Mouse (Mus musculus): ENCODE measurements around the gene 4930523C07Rik. TPM values are rescaled to one million over a fixed set of nuclear protein-coding genes. Genes with fewer than 3 reads are reported as not detected.

4930523C07Rik gene
- total RNA-seq (2014; fragmentation: Nextera tagmentation): 15.9 TPM in 1 of 2 replicates, not detected in the other
- 0.23 and 0.33 TPM in 2 replicates for total RNA-seq (2017)
- polyA plus RNA-seq (2012): not detected in 2 replicates

DNA sequence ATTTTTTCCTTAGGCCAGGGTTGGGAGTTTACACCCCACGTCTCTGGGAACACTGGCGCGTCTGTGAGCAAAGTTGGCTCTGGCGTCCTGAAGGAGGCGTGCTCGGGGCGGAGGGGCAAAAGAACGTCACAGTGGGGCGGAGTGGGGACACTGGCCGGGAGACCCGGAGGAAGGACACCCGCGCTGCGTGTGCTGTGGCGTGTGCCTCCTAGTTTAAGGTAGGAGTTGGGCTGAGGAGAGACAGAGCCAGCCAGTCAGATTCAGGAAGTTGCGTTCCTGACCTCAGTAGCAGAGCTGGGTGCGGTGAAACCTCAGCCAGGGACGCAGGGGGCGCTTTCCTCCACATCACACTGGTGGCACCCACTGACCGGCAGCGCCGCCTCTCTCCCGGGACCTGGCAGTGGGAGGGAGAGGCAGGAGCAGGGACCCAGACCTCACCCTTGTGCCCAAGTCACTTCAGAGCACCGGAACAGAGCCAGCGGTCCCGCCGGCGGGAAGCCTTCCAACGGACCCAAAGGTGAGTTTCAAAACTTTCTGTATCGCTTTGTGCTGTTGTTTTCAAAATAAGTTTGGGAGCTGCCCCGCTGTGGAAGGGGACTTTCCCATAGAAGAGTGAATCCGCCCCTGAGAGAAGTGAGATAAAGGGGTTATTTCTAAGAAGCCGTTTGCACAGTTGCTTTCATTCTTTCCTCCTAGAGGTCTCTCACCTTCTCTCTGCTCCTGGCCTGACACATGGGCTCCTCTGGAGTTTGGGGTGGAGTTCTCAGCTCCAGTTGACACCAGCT is at the start of gene 4930523C07Rik:
Gene 4930523C07Rik (plus strand): TSS at position 146 of the 785 bp plus-strand sequence.
- H3K9me3 ChIP-seq (replicated peaks): no peaks in the 10 kb centered on the region
- peaks cover 13% of the 10 kb centered on the region for H3K27me3 ChIP-seq (ENCODE audit: insufficient read depth, low read length)
- no peaks in the 10 kb centered on the region for H3K36me3 ChIP-seq (replicated peaks)
- no peaks in the 10 kb centered on the region for H3K4me1 ChIP-seq (ENCODE audit: insufficient read depth, low read depth, low read length)
- TF ChIP-seq GATA2 (IDR thresholded peaks at IDR 0.05; ENCODE audit: borderline replicate concordance, low read depth, low read length): no peak
- no peak for TF ChIP-seq TAL1 (conservative IDR thresholded peaks at IDR 0.05; ENCODE audit: low read depth, low read length)
- no peak for TF ChIP-seq CTCF (IDR thresholded peaks at IDR 0.05; ENCODE audit: low read depth, low read length)
- TF ChIP-seq GATA1 (IDR thresholded peaks at IDR 0.05; ENCODE audit: borderline replicate concordance, low read length): no peak
- no peak for TF ChIP-seq POLR2AphosphoS5 (IDR thresholded peaks at IDR 0.05; ENCODE audit: insufficient replicate concordance, low read depth, low read length)
- ATAC-seq (ENCODE audit: extremely low read depth, insufficient number of reproducible peaks, low FRiP score, poor library complexity, severe bottlenecking) (no peak), DNase-seq (ENCODE audit: low spot score) (no peak)
- no peak within 1 kb of the TSS for H3K4me3 ChIP-seq (ENCODE audit: low read depth, low read length)

DNA sequence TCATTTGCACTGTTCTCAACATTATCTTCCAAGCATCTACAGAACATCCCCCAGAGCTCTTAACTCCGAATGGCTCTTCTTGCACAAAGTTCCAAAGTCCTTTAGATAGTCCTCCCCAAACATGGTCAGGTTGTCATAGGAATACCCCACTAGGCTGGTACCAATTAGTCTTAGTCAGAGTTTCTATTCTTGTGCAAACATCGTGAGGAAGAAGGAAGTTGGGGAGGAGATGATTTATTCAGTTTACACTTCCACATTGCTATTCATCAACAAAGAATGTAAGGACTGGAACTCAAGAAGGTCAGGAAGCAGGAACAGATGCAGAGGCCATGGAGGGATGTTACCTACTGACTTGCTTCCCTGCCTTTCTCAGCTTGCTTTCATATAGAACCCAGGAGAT is 46.9 kb upstream of the 4930523C07Rik start:
- no peak overlapping the region for H3K4me3 ChIP-seq (ENCODE audit: low read depth, low read length)
- no peaks in the 10 kb centered on the region for H3K9me3 ChIP-seq (replicated peaks)
- no peak for ATAC-seq (ENCODE audit: extremely low read depth, insufficient number of reproducible peaks, low FRiP score, poor library complexity, severe bottlenecking)
- no peak for DNase-seq (ENCODE audit: low spot score)
- TF ChIP-seq CTCF (IDR thresholded peaks at IDR 0.05; ENCODE audit: low read depth, low read length): no peak
- TF ChIP-seq TAL1 (conservative IDR thresholded peaks at IDR 0.05; ENCODE audit: low read depth, low read length): no peak
- no peak for TF ChIP-seq GATA2 (IDR thresholded peaks at IDR 0.05; ENCODE audit: borderline replicate concordance, low read depth, low read length)
- no peak for TF ChIP-seq GATA1 (IDR thresholded peaks at IDR 0.05; ENCODE audit: borderline replicate concordance, low read length)
- no peak for TF ChIP-seq POLR2AphosphoS5 (IDR thresholded peaks at IDR 0.05; ENCODE audit: insufficient replicate concordance, low read depth, low read length)
- no peaks in the 10 kb centered on the region for H3K27me3 ChIP-seq (ENCODE audit: insufficient read depth, low read length)
- no peaks in the 10 kb centered on the region for H3K4me1 ChIP-seq (ENCODE audit: insufficient read depth, low read depth, low read length)
- no peaks in the 10 kb centered on the region for H3K36me3 ChIP-seq (replicated peaks)

- no peaks in the 10 kb centered on the region for H3K4me1 ChIP-seq (ENCODE audit: insufficient read depth, low read depth, low read length)
- H3K36me3 ChIP-seq (replicated peaks): no peaks in the 10 kb centered on the region
- no peaks in the 10 kb centered on the region for H3K9me3 ChIP-seq (replicated peaks)
- ATAC-seq (ENCODE audit: extremely low read depth, insufficient number of reproducible peaks, low FRiP score, poor library complexity, severe bottlenecking): no peak
- no peaks in the 10 kb centered on the region for H3K27me3 ChIP-seq (ENCODE audit: insufficient read depth, low read length)
- no peak for DNase-seq (ENCODE audit: low spot score)
- no peak overlapping the region for H3K4me3 ChIP-seq (ENCODE audit: low read depth, low read length)
- TF ChIP-seq POLR2AphosphoS5 (IDR thresholded peaks at IDR 0.05; ENCODE audit: insufficient replicate concordance, low read depth, low read length) (no peak), TAL1 (conservative IDR thresholded peaks at IDR 0.05; ENCODE audit: low read depth, low read length) (no peak), CTCF (IDR thresholded peaks at IDR 0.05; ENCODE audit: low read depth, low read length) (no peak), GATA1 (IDR thresholded peaks at IDR 0.05; ENCODE audit: borderline replicate concordance, low read length) (no peak), GATA2 (IDR thresholded peaks at IDR 0.05; ENCODE audit: borderline replicate concordance, low read depth, low read length) (no peak)
Measured at GRCm38 (mm10) chr1:159998349-159998748, 45.8 kb upstream of the 4930523C07Rik start.

DNA sequence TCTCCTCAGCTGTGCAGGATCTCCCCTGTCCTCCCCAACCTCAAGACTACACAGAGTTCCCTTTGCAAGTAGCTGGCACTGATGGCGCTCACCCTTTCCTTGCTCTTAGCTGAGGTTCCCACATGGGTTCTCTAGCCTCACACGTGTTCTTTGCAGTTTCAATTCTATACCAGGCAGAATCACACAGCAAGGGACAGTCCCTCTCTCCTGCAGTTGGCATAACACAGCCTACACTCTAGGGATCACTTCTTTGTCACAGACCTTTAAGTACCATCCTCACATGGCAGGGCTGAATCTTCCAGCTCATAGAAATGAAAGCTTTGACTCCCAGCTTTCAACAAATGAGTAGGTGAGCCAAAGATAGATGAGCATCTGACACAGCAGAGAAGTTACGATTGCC is 45.0 kb upstream of the 4930523C07Rik start:
- H3K36me3 ChIP-seq (replicated peaks): no peaks in the 10 kb centered on the region
- TF ChIP-seq POLR2AphosphoS5 (IDR thresholded peaks at IDR 0.05; ENCODE audit: insufficient replicate concordance, low read depth, low read length) (no peak), TAL1 (conservative IDR thresholded peaks at IDR 0.05; ENCODE audit: low read depth, low read length) (no peak), CTCF (IDR thresholded peaks at IDR 0.05; ENCODE audit: low read depth, low read length) (no peak), GATA2 (IDR thresholded peaks at IDR 0.05; ENCODE audit: borderline replicate concordance, low read depth, low read length) (no peak), GATA1 (IDR thresholded peaks at IDR 0.05; ENCODE audit: borderline replicate concordance, low read length) (no peak)

GRCm38 (mm10) chr1:160005319-160005718 is 38.9 kb upstream of the 4930523C07Rik start:
- peaks cover 3% of the 10 kb centered on the region; the same call in 1 of the 2 replicates for H3K27me3 ChIP-seq (ENCODE audit: insufficient read depth, low read length)
- TF ChIP-seq GATA2 (IDR thresholded peaks at IDR 0.05; ENCODE audit: borderline replicate concordance, low read depth, low read length): no peak
- no peak for TF ChIP-seq CTCF (IDR thresholded peaks at IDR 0.05; ENCODE audit: low read depth, low read length)
- no peak for TF ChIP-seq GATA1 (IDR thresholded peaks at IDR 0.05; ENCODE audit: borderline replicate concordance, low read length)
- TF ChIP-seq POLR2AphosphoS5 (IDR thresholded peaks at IDR 0.05; ENCODE audit: insufficient replicate concordance, low read depth, low read length): no peak
- TF ChIP-seq TAL1 (conservative IDR thresholded peaks at IDR 0.05; ENCODE audit: low read depth, low read length): no peak
- no peak for ATAC-seq (ENCODE audit: extremely low read depth, insufficient number of reproducible peaks, low FRiP score, poor library complexity, severe bottlenecking)

More for the DNA sequence above, 45.0 kb upstream of the 4930523C07Rik start:
- H3K27me3 ChIP-seq (ENCODE audit: insufficient read depth, low read length): no peaks in the 10 kb centered on the region
- H3K4me3 ChIP-seq (ENCODE audit: low read depth, low read length): no peak overlapping the region
- no peak for ATAC-seq (ENCODE audit: extremely low read depth, insufficient number of reproducible peaks, low FRiP score, poor library complexity, severe bottlenecking)
- no peak for DNase-seq (ENCODE audit: low spot score)
- H3K4me1 ChIP-seq (ENCODE audit: insufficient read depth, low read depth, low read length): no peaks in the 10 kb centered on the region
- H3K9me3 ChIP-seq (replicated peaks): no peaks in the 10 kb centered on the region

GRCm38 (mm10) chr1:160006919-160007588 is 37.1 kb upstream of the 4930523C07Rik start:
- ATAC-seq (ENCODE audit: extremely low read depth, insufficient number of reproducible peaks, low FRiP score, poor library complexity, severe bottlenecking): no peak
- no peaks in the 10 kb centered on the region for H3K36me3 ChIP-seq (replicated peaks)
- TF ChIP-seq POLR2AphosphoS5 (IDR thresholded peaks at IDR 0.05; ENCODE audit: insufficient replicate concordance, low read depth, low read length) (no peak), GATA2 (IDR thresholded peaks at IDR 0.05; ENCODE audit: borderline replicate concordance, low read depth, low read length) (no peak), CTCF (IDR thresholded peaks at IDR 0.05; ENCODE audit: low read depth, low read length) (no peak), TAL1 (conservative IDR thresholded peaks at IDR 0.05; ENCODE audit: low read depth, low read length) (no peak), GATA1 (IDR thresholded peaks at IDR 0.05; ENCODE audit: borderline replicate concordance, low read length) (no peak)

More at GRCm38 (mm10) chr1:160005319-160005718, 38.9 kb upstream of the 4930523C07Rik start:
- H3K9me3 ChIP-seq (replicated peaks): no peaks in the 10 kb centered on the region
- no peak overlapping the region for H3K4me3 ChIP-seq (ENCODE audit: low read depth, low read length)
- H3K36me3 ChIP-seq (replicated peaks): no peaks in the 10 kb centered on the region
- H3K4me1 ChIP-seq (ENCODE audit: insufficient read depth, low read depth, low read length): no peaks in the 10 kb centered on the region
- no peak for DNase-seq (ENCODE audit: low spot score)

More at GRCm38 (mm10) chr1:160006919-160007588, 37.1 kb upstream of the 4930523C07Rik start:
- Histone ChIP-seq H3K27me3 (ENCODE audit: insufficient read depth, low read length) (peaks cover 7% of the 10 kb centered on the region; the same call in 1 of the 2 replicates), H3K4me3 (ENCODE audit: low read depth, low read length) (no peak overlapping the region), H3K4me1 (ENCODE audit: insufficient read depth, low read depth, low read length) (no peaks in the 10 kb centered on the region), H3K9me3 (replicated peaks) (no peaks in the 10 kb centered on the region)
- no peak for DNase-seq (ENCODE audit: low spot score)
